Mouse (Mus musculus) erythroblast, adult 5-6 weeks (primary cell): Measurements from ENCODE around the gene A930033H14Rik. TPM values are rescaled to one million over a fixed set of nuclear protein-coding genes. Genes with fewer than 3 reads are reported as not detected.

Experiments
- ATAC-seq: replicated peaks from 2 replicates; pipeline ENCODE4 v1.8.0; 2016; ENCODE audit warnings: moderate number of reproducible peaks, mild to moderate bottlenecking, moderate TSS enrichment, inconsistent platforms; ENCODE audit not compliant: poor library complexity, low FRiP score, severe bottlenecking
- total RNA-seq, 2 experiments: library from RNA; stranded (forward) in 1 of 2; stranded (reverse) in 1 of 2; fragments of 150-400 nt in 1 of 2; fragments of 200-764, 138-1000 nt in 1 of 2; gene quantifications; 2 replicates each; pipeline versions ENCODE4 v1.2.3 to v1.2.4; 2015 to 2017; ENCODE audit warnings: low replicate concordance in 2 of 2

Gene A930033H14Rik
- total RNA-seq, 2 experiments from 2014 or later, result 0.26 TPM; not detected in 1

GRCm38 (mm10) chr10:69207481-69207880 lies 5.4 kb downstream of the A930033H14Rik start:
- no peak for ATAC-seq

GRCm38 (mm10) chr10:69206081-69206480 lies 6.8 kb downstream of the A930033H14Rik start:
- no peak for ATAC-seq

GRCm38 (mm10) chr10:69204677-69205400 lies 8.1 kb downstream of the A930033H14Rik start:
- no peak for ATAC-seq

GRCm38 (mm10) chr10:69193721-69194120 lies 19.2 kb downstream of the A930033H14Rik start:
- ATAC-seq, result no peak

- no peak for ATAC-seq
Observed at GRCm38 (mm10) chr10:69192266-69192665, 20.6 kb downstream of the A930033H14Rik start.

- ATAC-seq, result no peak
Observed at GRCm38 (mm10) chr10:69190434-69191160, 22.3 kb downstream of the A930033H14Rik start.

- ATAC-seq, result no peak
Observed at GRCm38 (mm10) chr10:69187773-69188443, 25.0 kb downstream of the A930033H14Rik start.

GRCm38 (mm10) chr10:69185894-69186893 lies 26.7 kb downstream of the A930033H14Rik start:
- no peak for ATAC-seq

GRCm38 (mm10) chr10:69185431-69185830 lies 27.5 kb downstream of the A930033H14Rik start:
- no peak for ATAC-seq

GRCm38 (mm10) chr10:69184903-69185302 lies 28.0 kb downstream of the A930033H14Rik start:
- no peak for ATAC-seq

- no peak for ATAC-seq
Observed at GRCm38 (mm10) chr10:69180997-69181396, 31.9 kb downstream of the A930033H14Rik start.

- no peak for ATAC-seq
Observed at GRCm38 (mm10) chr10:69179341-69179740, 33.6 kb downstream of the A930033H14Rik start.

- ATAC-seq, result no peak
Observed at GRCm38 (mm10) chr10:69176116-69176515, 36.8 kb downstream of the A930033H14Rik start.

GRCm38 (mm10) chr10:69172412-69172811 lies 40.5 kb downstream of the A930033H14Rik start:
- no peak for ATAC-seq

GRCm38 (mm10) chr10:69166514-69166913 lies 46.4 kb downstream of the A930033H14Rik start:
- no peak for ATAC-seq

- ATAC-seq, result no peak
Observed at GRCm38 (mm10) chr10:69165847-69166246, 47.1 kb downstream of the A930033H14Rik start.

GRCm38 (mm10) chr10:69165125-69165524 lies 47.8 kb downstream of the A930033H14Rik start:
- no peak for ATAC-seq

GRCm38 (mm10) chr10:69163216-69163615 lies 49.7 kb downstream of the A930033H14Rik start:
- ATAC-seq, result no peak

GRCm38 (mm10) chr10:69162577-69162976 lies 50.3 kb downstream of the A930033H14Rik start:
- no peak for ATAC-seq
